Mouse (Mus musculus): Measurements from ENCODE around the gene Samd4. TPM values are rescaled to one million over a fixed set of nuclear protein-coding genes. Genes with fewer than 3 reads are reported as not detected.

Samd4 gene
- total RNA-seq, 2 experiments from 2014 or later = 23.6 to 33.3 TPM

- DNase-seq = no peak
Observed at GRCm38 (mm10) chr14:46904276-46904675, 21.6 kb downstream of the Samd4 start.

GRCm38 (mm10) chr14:46908858-46909257 lies 26.2 kb downstream of the Samd4 start:
- DNase-seq = no peak

- DNase-seq = no peak
Observed at GRCm38 (mm10) chr14:46912496-46912895, 29.8 kb downstream of the Samd4 start.

GRCm38 (mm10) chr14:46914356-46914755 lies 31.7 kb downstream of the Samd4 start:
- peak in 1 of 2 experiments; percentile 21 for DNase-seq

DNA sequence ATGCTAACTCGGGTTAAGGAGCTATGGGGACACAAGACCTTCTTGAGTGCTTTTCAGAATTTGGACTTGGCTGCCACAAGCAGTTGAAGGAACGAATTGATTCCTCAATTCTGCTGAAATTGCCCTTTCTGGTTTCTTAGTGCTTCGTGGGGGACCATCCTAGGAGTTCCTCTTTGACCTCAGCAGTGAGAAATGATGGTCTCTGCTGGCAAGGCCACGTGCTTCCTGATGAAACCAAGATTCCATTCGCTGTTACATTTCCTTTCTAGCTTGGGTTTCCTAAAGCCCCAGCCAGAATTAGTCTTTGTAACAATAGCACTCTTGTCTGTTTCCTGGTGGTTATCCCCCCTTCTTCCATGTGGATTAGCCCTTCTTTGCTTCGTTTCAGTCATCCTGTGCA lies 32.9 kb downstream of the Samd4 start:
- DNase-seq = peak in 1 of 2 experiments; percentile 17

DNA sequence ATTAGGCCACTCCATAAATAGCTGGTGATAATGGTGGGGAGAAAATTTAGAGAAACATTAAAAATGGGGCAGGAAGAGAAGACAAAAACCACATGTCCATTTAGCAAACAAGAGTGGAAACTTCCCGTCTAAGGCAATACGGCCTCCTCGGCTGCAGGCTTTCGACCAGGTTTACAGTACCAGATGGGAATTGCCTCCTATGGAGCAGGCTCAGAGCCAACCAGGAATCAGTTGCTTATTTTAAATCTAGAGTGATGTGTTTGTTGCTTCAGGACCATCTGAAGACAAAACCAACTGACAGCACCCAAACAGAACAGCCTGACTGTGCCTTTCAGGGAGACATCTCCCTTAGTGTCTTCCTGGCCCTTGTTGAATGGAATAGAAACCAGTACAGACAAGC lies 33.9 kb downstream of the Samd4 start:
- no peak for DNase-seq

DNA sequence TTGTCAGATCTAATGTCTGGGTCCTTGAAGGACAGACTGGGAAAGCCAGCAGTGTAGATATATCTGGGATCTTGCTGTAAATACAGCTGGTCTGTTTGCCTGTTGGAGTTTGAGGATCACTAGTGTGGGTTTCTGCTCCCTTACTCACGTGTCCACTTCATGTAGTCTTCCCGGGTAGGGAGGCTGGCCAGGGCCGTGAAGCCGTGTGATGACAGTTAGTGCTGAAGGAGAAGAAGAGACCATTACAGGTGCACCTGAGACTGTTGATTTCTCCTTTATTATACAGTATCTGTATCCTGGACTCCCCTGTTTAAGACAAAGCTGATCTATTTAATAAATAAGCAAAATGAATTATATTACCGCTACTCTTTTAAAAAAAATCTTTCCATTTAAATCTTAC lies 34.5 kb downstream of the Samd4 start:
- no peak for DNase-seq

- DNase-seq = no peak
Observed at GRCm38 (mm10) chr14:46917581-46917980, 34.9 kb downstream of the Samd4 start.

DNA sequence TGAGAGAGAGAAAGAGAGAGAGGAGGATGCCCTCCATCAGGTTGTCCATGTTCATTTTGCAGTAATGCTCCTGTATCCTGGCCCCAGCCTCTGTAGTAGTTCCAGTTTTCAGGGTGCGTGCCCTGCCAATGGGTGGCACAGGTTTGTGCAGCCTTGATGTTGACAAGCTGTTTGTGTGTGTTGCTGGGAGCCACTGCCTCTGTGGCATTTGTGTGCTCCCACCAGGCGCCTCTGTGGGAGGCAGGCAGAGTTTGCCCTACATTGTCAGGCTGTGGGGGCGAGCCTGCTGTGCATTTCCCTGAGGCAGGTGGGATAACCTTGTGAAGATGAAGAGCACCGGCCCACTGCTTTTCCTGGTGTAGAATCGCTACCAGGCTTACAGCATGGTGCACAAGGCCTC lies 37.8 kb downstream of the Samd4 start:
- no peak for DNase-seq

DNA sequence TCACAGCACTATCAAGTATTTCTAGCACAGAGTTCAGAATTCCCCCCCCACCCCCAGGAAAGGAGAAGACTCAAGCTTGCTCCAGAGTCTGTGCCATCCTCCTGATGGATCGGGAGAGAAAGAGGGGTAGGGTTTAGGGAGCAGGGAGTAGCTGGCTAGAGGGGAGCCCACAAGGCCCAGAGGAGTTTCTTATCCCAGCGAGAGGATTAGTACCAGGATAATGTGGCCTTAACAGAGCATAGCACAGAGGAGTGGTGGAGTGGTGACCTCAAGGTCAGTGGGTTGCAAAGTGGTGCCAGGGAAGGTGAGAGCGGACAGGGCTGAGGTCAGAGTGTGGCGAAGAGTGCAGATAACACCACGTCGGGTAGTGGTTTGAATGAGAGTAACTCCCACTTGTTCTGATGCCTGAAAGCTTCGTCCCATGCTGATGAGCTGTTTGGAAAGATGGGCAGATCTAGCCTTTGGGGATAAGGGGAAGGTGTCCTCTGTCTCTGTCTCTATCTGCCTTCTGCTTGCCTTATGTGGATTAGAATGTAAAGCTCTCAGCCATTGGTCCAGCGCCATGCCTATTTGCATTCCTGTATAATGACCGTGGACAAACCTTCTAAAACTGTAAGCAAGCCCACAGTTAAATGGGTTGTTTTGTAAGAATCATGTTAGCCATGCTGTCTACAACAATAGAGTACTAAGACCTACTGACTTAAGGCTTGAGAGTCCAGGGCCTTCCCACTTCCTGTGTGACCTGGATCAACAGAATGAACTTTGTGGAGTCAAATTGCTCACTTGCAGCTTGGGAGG lies 38.7 kb downstream of the Samd4 start:
- DNase-seq = no peak

GRCm38 (mm10) chr14:46923931-46924330 lies 41.3 kb downstream of the Samd4 start:
- DNase-seq = peak in 1 of 2 experiments; percentile 10

DNA sequence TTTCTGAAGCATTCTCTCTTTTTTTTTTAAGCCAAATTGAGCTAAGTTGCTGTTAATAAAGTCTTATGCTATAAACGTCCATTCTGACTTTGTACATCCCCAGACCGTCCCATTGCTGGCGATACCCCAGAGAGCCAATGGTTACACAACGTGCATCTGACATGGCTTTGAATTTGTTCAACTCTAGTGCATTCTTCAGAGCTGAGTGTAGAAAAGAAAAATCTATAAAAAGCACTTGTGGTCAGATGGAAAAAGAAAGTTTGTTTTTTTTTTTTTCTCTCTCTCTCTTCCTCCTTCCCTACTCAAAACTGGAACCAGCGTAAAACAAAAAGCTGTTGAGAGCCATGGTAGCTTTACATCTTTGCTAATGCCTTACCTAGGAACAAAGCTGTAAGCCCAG lies 41.8 kb downstream of the Samd4 start:
- DNase-seq = peak in 1 of 2 experiments; percentile 20

GRCm38 (mm10) chr14:46928556-46928955 lies 45.9 kb downstream of the Samd4 start:
- no peak for DNase-seq

DNA sequence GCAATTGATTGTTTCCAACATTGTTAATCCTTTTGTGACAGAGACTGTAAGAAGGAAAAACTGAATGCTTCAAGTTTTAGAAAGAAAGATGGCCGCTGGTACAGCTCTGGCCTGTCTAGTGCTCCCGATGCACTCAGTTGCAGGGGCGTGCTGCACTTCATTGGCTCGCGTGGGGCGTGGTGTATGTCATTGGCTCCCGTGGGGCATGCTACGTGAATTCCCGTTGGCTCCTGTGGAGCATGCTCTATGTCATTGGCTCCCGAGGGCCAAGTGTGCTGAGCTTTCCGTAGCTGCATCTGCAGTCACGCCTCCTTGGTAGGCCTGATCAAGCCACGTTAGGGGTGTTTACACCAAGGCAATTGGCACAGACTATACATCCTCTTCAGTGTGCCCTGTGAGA lies 49.5 kb downstream of the Samd4 start:
- DNase-seq = no peak

DNA sequence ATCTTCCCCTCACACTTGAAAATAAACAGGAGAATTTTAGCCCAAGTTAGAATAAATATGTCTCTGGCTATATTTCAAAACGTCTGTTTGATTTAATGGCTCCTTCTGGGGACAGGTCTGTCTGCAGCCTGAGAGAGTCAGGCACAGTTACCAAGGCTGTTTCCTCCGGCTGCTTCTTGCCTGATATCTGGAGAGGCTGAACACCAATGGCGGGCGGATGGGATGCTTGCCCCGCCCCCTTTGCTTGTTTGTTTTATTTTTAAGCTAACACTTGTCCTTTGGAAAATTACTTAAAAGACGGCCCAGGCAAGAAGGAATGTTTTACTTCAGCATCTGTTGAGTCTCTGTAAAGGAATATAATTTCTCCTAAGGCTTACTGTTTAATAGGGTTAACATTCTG lies 50.1 kb downstream of the Samd4 start:
- peak; percentile 27 to 30 for DNase-seq

DNA sequence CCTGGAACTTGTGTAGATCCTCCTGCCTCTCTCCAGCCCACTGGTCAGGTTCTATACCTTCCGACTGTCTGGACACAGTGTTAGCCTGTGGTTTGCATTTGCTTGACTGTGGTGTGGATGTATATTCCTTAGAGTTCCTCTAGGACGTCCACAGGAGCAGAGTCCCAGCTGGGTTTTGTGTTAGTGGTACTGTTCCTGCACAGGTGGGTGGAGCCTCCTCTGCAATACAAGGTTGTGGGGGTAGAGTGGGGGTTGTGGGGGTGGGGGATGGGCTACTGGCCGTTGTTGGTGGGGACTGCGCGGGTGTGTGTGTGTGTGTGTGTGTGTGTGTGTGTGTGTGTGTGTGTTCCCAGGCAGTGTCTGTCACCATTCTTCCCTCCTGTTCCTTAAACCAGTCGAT lies 58.4 kb downstream of the Samd4 start:
- no peak for DNase-seq

GRCm38 (mm10) chr14:46941896-46942812 lies 59.5 kb downstream of the Samd4 start:
- peak; percentile 27 to 49 for DNase-seq

DNA sequence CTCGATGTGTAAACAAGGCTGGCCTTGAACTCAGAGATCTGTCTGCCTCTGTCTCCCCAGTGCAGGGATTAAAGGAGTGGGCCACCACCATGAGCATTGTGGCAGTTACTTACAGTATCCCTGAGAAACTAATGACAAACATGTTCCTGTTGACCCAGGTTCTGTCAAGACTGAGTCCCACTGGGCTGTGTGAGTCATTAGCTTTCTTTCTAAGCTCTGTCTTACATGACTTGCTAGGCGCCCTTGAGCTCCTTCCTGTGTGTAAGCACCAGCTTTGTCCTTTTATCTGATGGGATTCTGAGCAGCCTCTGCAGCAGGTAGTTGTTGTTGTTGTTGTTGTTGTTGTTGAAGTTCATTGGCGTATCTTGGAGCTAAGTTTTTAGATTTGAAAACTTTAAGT lies 61.8 kb downstream of the Samd4 start:
- DNase-seq = peak; percentile 17 to 32

DNA sequence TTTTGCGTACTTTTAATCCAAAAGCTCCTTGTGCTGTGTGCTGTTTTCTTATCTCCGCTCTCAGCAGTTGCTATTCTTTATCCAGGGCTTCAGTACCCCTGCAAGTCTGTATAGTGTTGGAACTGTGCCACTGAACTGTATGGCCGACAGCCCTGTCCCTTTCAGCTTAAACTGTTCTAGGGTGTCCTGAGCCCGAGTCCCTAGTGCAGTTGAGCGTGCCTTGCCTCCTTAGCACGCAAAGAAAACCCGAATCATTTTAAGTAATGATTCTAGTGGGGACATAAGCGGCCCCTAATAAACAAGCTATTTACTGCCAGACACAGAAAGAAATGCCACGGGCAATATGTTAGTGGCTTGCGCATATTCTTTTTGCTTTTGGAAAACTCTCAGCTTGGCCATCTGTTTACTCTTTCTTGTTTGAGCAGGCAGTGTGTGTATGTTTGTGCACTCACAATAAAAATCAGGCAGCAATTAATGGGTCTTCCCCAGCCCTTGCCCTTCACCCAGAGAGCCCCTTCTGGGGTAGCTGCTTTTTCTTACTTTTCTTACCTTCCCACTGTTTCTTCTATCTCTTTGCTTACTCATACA lies 63.3 kb downstream of the Samd4 start:
- no peak for DNase-seq

DNA sequence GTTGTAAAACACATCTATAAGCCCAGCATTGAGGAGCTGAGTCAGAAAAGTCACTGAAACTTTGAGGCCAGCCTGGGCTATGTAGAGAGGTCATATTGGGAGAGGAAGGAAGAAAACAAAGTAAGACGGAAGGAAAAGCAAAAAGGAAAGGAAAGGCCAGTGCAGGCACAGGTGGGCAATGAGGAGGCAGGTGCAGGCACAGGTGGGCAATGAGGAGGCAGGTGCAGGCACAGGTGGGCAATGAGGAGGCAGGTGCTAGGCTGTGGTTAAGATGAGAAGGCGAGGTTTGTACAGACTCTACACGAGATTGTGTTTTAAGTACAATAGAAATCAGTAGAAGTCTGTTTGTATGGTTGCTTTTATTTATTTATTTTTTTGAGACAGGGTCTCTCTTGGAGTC lies 65.0 kb downstream of the Samd4 start:
- DNase-seq = no peak

- DNase-seq = no peak
Observed at GRCm38 (mm10) chr14:46950527-46951384, 68.1 kb downstream of the Samd4 start.

DNA sequence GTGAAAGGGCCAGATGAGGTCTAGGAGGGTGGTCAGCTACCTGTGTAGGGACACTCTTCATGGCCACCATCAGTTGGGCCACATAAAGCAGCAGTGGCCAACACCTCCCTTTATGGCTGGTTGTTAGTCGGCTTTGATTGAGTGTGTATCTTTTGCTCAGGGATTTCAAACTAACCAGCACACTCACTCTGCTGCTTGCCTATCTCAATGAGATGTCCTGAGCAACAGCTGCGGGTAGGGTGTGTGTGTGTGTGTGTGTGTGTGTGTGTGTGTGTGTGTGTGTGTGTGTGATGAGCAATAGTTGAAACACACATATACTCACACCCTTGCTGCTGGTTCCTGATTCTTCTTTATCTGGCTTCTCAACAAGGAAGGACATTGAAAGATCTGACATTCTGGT lies 69.6 kb downstream of the Samd4 start:
- no peak for DNase-seq
